Mouse (Mus musculus) megakaryocyte, embryonic 14.5 days (primary cell): ENCODE data around the gene C130050O18Rik.

Experiments
- FLI1 ChIP-seq: IDR thresholded peaks from 2 replicates; pipeline ENCODE4 v1.6.1; 2012; ENCODE audit warnings: low read length, inconsistent platforms, mixed read lengths
- GATA1 ChIP-seq: IDR thresholded peaks from 3 replicates; pipeline ENCODE4 v1.6.1; 2012; ENCODE audit warnings: mixed read lengths, low read length, inconsistent platforms, borderline replicate concordance

- TF ChIP-seq FLI1 (no peak), GATA1 (no peak)
These were observed 10.7 kb upstream of the C130050O18Rik start for GRCm38 (mm10) chr5:139394399-139394798.
